Comparison of ENCODE assay signal across 14 mouse cellular contexts in genomic region chr6:149354826-149355495, GRCm38 (mm10). TPM values are rescaled to one million over a fixed set of nuclear protein-coding genes. Genes with fewer than 3 reads are reported as not detected.
DNase-seq lines count a peak whose midpoint lies in the region; ATAC-seq and TF ChIP-seq lines count a peak whose summit lies in the region.
"Had no signal": no experiment of that assay in that cellular context is flagged by ENCODE, and none has a peak within 500 bp of the region (broad histone marks: within the 10 kb centered on the region; RNA-seq: fewer than 3 reads in every experiment).

No protein-coding gene starts in this region.

- H3K27ac ChIP-seq in kidney, embryonic 15.5 days: no peak overlapping the region
- H3K27ac ChIP-seq in kidney, embryonic 14.5 days (ENCODE audit: low read depth, low read length): no peak overlapping the region
- no peak overlapping the region for H3K27ac ChIP-seq in ES-Bruce4 (ENCODE audit: insufficient read depth, low read length)
- peak overlapping the region; percentile 34; the same call in 1 of the 2 replicates for H3K27ac ChIP-seq in embryonic fibroblast, embryonic 13.5 days (ENCODE audit: insufficient read depth, low read length)
- H3K27ac ChIP-seq: hindbrain, embryonic 12.5 days; midbrain, embryonic 12.5 days had no signal

- H3K9ac ChIP-seq in kidney, embryonic 15.5 days: no peak overlapping the region
- no peak overlapping the region for H3K9ac ChIP-seq in kidney, embryonic 14.5 days (ENCODE audit: low read depth, low read length)
- H3K9ac ChIP-seq in ES-Bruce4 (ENCODE audit: low read depth, poor library complexity, severe bottlenecking): no peak overlapping the region
- H3K9ac ChIP-seq: hindbrain, embryonic 12.5 days; midbrain, embryonic 12.5 days had no signal

- H3K27me3 ChIP-seq in kidney, embryonic 15.5 days: no peaks in the 10 kb centered on the region
- H3K27me3 ChIP-seq in kidney, embryonic 14.5 days (ENCODE audit: control insufficient read depth, insufficient read depth, low read length): no peaks in the 10 kb centered on the region
- H3K27me3 ChIP-seq in ES-Bruce4 (ENCODE audit: control insufficient read depth, insufficient read depth, low read length, poor library complexity, severe bottlenecking): no peaks in the 10 kb centered on the region
- H3K27me3 ChIP-seq: hindbrain, embryonic 12.5 days; midbrain, embryonic 12.5 days had no signal

- 58% methylated on average over 4 of the region's 4 CpGs for WGBS in kidney, embryonic 15.5 days
- 61% methylated on average over 4 of the region's 4 CpGs for WGBS in kidney, embryonic 14.5 days

- TF ChIP-seq CTCF in ES-Bruce4 (IDR thresholded peaks at IDR 0.05; ENCODE audit: low read depth, low read length): no peak
- TF ChIP-seq CTCF in embryonic fibroblast, embryonic 13.5 days (IDR thresholded peaks at IDR 0.05; ENCODE audit: borderline replicate concordance, insufficient read depth, low read length): no peak

- no peaks in the 10 kb centered on the region for H3K36me3 ChIP-seq in kidney, embryonic 15.5 days
- H3K36me3 ChIP-seq in kidney, embryonic 14.5 days (ENCODE audit: control insufficient read depth, insufficient read depth, low read length): no peaks in the 10 kb centered on the region
- no peaks in the 10 kb centered on the region; the same call in 1 of the 2 replicates for H3K36me3 ChIP-seq in ES-Bruce4 (ENCODE audit: control insufficient read depth, insufficient read depth, low read length, poor library complexity, severe bottlenecking)
- H3K36me3 ChIP-seq: hindbrain, embryonic 12.5 days; midbrain, embryonic 12.5 days had no signal

- H3K9me3 ChIP-seq in kidney, embryonic 15.5 days (replicated peaks): no peaks in the 10 kb centered on the region
- H3K9me3 ChIP-seq in kidney, embryonic 14.5 days (ENCODE audit: control insufficient read depth, low read length): no peaks in the 10 kb centered on the region; the same call in 1 of the 2 replicates
- peaks cover 32% of the 10 kb centered on the region for H3K9me3 ChIP-seq in ES-Bruce4 (replicated peaks; ENCODE audit: control insufficient read depth, insufficient read depth, low read length, poor library complexity, severe bottlenecking)
- H3K9me3 ChIP-seq: hindbrain, embryonic 12.5 days; midbrain, embryonic 12.5 days had no signal

- TF ChIP-seq EP300 in ES-Bruce4 (IDR thresholded peaks at IDR 0.05; ENCODE audit: insufficient read depth, low read depth, low read length): 0 out of 2 replicates have a peak, but pooled peaks have one; percentile 17

- no peaks in the 10 kb centered on the region for H3K4me1 ChIP-seq in kidney, embryonic 15.5 days
- H3K4me1 ChIP-seq in kidney, embryonic 14.5 days (ENCODE audit: control insufficient read depth, insufficient read depth, low read length): no peaks in the 10 kb centered on the region
- H3K4me1 ChIP-seq in ES-Bruce4 (ENCODE audit: control insufficient read depth, insufficient read depth, low read length): no peaks in the 10 kb centered on the region
- H3K4me1 ChIP-seq in embryonic fibroblast, embryonic 13.5 days (ENCODE audit: control insufficient read depth, insufficient read depth, low read length): no peaks in the 10 kb centered on the region
- H3K4me1 ChIP-seq: hindbrain, embryonic 12.5 days; midbrain, embryonic 12.5 days had no signal

- DNase-seq in right cerebral cortex, adult 18-20 months: no peak
- no peak for DNase-seq in gastrocnemius, postnatal 14 days
- no peak for DNase-seq in spleen, adult 18-20 months
- DNase-seq: cerebellum, adult 9-10 months; kidney, postnatal 14 days; right cerebral cortex, postnatal 14 days had no signal

- intact Hi-C loops in gastrocnemius, postnatal 14 days (cut with DNase I; ENCODE audit: low total_unique reads): no loop called here

- ATAC-seq in kidney, embryonic 15.5 days (replicated peaks; ENCODE audit: low FRiP score): 0 out of 2 replicates have a peak, but pooled peaks have one; percentile 56
- ATAC-seq in kidney, embryonic 14.5 days (ENCODE audit: low FRiP score, low TSS enrichment): no peak
- ATAC-seq in neutrophil, adult 5-6 weeks (ENCODE audit: extremely low read depth, insufficient number of reproducible peaks, low FRiP score, poor library complexity, severe bottlenecking): peak; percentile 56; the same call in 1 of the 2 replicates

- no peak for TF ChIP-seq POLR2A in ES-Bruce4 (IDR thresholded peaks at IDR 0.05; ENCODE audit: insufficient read depth, low read length)
- no peak for TF ChIP-seq POLR2A in embryonic fibroblast, embryonic 13.5 days (IDR thresholded peaks at IDR 0.05; ENCODE audit: low read depth, low read length)

- H3K4me3 ChIP-seq in kidney, embryonic 15.5 days (replicated peaks): no peak overlapping the region
- H3K4me3 ChIP-seq in kidney, embryonic 14.5 days (ENCODE audit: low read length): no peak overlapping the region
- H3K4me3 ChIP-seq in ES-Bruce4 (ENCODE audit: low read depth, low read length): no peak overlapping the region
- no peak overlapping the region for H3K4me3 ChIP-seq in embryonic fibroblast, embryonic 13.5 days (ENCODE audit: insufficient read depth, low read length)
- H3K4me3 ChIP-seq: hindbrain, embryonic 12.5 days; midbrain, embryonic 12.5 days had no signal

- H3K4me2 ChIP-seq in kidney, embryonic 15.5 days: no peak overlapping the region
- no peak overlapping the region for H3K4me2 ChIP-seq in kidney, embryonic 14.5 days (replicated peaks; ENCODE audit: low read depth, low read length)
- H3K4me2 ChIP-seq: hindbrain, embryonic 12.5 days; liver, embryonic 11.5 days; midbrain, embryonic 12.5 days had no signal

RNA-seq across cellular contexts. Expression of gene Resf1, which starts 45.7 kb away (rescaled TPM):
- polyA plus RNA-seq in kidney, embryonic 15.5 days (2015; fragmentation: Nextera tagmentation; extraction: Ambion mirVana): 54.9 and 61.5 TPM in 2 replicates
- 56.0 and 69.5 TPM in 2 replicates for polyA plus RNA-seq in kidney, embryonic 14.5 days (2014; fragmentation: Nextera tagmentation; extraction: Ambion mirVana)
- polyA plus RNA-seq in ES-Bruce4 (2011; ENCODE audit: insufficient read depth, insufficient read length, low read depth, missing spikeins): 90.4 and 93.9 TPM in 2 replicates
- 39.7 and 42.8 TPM in 2 replicates for polyA plus RNA-seq in embryonic fibroblast, embryonic 13.5 days (2011; ENCODE audit: insufficient read length, low read depth, missing spikeins)
- 354 and 418 TPM in 2 replicates for total RNA-seq in neutrophil, adult 5-6 weeks (2017)
- total RNA-seq in gastrocnemius, postnatal 14 days (2021): 10 to 100 TPM; 14.8 to 22.0 TPM

RNA-seq across cellular contexts. Expression of gene Bicd1, which starts 53.7 kb away (rescaled TPM):
- polyA plus RNA-seq in kidney, embryonic 15.5 days (2015; fragmentation: Nextera tagmentation; extraction: Ambion mirVana): 11.4 and 11.5 TPM in 2 replicates
- 8.3 and 10.2 TPM in 2 replicates for polyA plus RNA-seq in kidney, embryonic 14.5 days (2014; fragmentation: Nextera tagmentation; extraction: Ambion mirVana)
- 8.0 and 8.5 TPM in 2 replicates for polyA plus RNA-seq in ES-Bruce4 (2011; ENCODE audit: insufficient read depth, insufficient read length, low read depth, missing spikeins)
- 2.9 and 3.3 TPM in 2 replicates for polyA plus RNA-seq in embryonic fibroblast, embryonic 13.5 days (2011; ENCODE audit: insufficient read length, low read depth, missing spikeins)
- 1.4 and 2.5 TPM in 2 replicates for total RNA-seq in neutrophil, adult 5-6 weeks (2017)
- 1 to 10 TPM in 1 of 2 experiments, under 1 TPM in 1; 0.71 to 1.5 TPM for total RNA-seq in gastrocnemius, postnatal 14 days (2021)
